Mouse (Mus musculus) kidney, embryonic 14.5 days (tissue): ENCODE data around the gene Atg10. TPM values are rescaled to one million over a fixed set of nuclear protein-coding genes. Genes with fewer than 3 reads are reported as not detected.

ENCODE experiments used
- ATAC-seq: fragments of 200-750 bp; cut with Nextera tagmentation; 2 replicates; pipeline ENCODE4 v1.8.0; 2017; ENCODE audit warnings: moderate number of reproducible peaks, mild to moderate bottlenecking, moderate TSS enrichment, moderate library complexity; ENCODE audit not compliant: low FRiP score, low TSS enrichment
- H3K27ac ChIP-seq: fragments of 300-500 bp; sonication (generic); 2 replicates; pipeline ENCODE4 v1.5.1; 2014; ENCODE audit warnings: low read depth, mild to moderate bottlenecking, low read length, moderate library complexity, mixed read lengths
- H3K27me3 ChIP-seq: fragments of 300-500 bp; sonication (generic); 2 replicates; pipeline ENCODE4 v1.6.1; 2014; ENCODE audit warnings: mild to moderate bottlenecking, low read length; ENCODE audit not compliant: control insufficient read depth, insufficient read depth
- H3K36me3 ChIP-seq: fragments of 300-500 bp; sonication (generic); 2 replicates; pipeline ENCODE4 v1.6.1; 2014; ENCODE audit warnings: low read length, mixed read lengths; ENCODE audit not compliant: control insufficient read depth, insufficient read depth
- H3K4me1 ChIP-seq: fragments of 300-500 bp; sonication (generic); 2 replicates; pipeline ENCODE4 v1.6.1; 2014; ENCODE audit warnings: low read length, mixed read lengths; ENCODE audit not compliant: control insufficient read depth, insufficient read depth
- H3K4me2 ChIP-seq: fragments of 300-500 bp; sonication (generic); replicated peaks from 2 replicates; pipeline ENCODE4 v1.6.1; 2014; ENCODE audit warnings: low read depth, mild to moderate bottlenecking, low read length
- H3K4me3 ChIP-seq: fragments of 300-500 bp; sonication (generic); 2 replicates; pipeline ENCODE4 v1.5.1; 2014; ENCODE audit warnings: mild to moderate bottlenecking, low read length
- H3K9ac ChIP-seq: fragments of 300-500 bp; sonication (generic); 2 replicates; pipeline ENCODE4 v1.6.1; 2014; ENCODE audit warnings: low read depth, mild to moderate bottlenecking, low read length, moderate library complexity
- H3K9me3 ChIP-seq: fragments of 300-500 bp; sonication (generic); 2 replicates; pipeline ENCODE4 v1.6.1; 2016; ENCODE audit warnings: low read length; ENCODE audit not compliant: control insufficient read depth
- WGBS: fragments of 180-500 bp; shearing (Covaris S2); extraction: QIAGEN DNeasy Blood & Tissue Kit; methylation state at CpG from one replicate; pipeline ENCODE4 v1.1.7; 2014; 5-methylcytosine and 5-hydroxymethylcytosine counted together
- polyA plus RNA-seq: library from polyadenylated mRNA; unstranded; fragments of >200 nt; fragmentation: Nextera tagmentation; extraction: Ambion mirVana; gene quantifications from 2 replicates; pipeline ENCODE4 v1.2.1, GENCODE M21; 2014

Atg10 gene
- polyA plus RNA-seq, 1 experiment from 2014 or later, result 15.3 TPM

- no peaks in the 10 kb centered on the region for H3K4me1 ChIP-seq
- H3K36me3 ChIP-seq, result no peaks in the 10 kb centered on the region
- no peaks in the 10 kb centered on the region for H3K27me3 ChIP-seq
- no peak overlapping the region for H3K4me2 ChIP-seq
- no peak overlapping the region for H3K27ac ChIP-seq
- no peak for ATAC-seq
- H3K9me3 ChIP-seq, result no peaks in the 10 kb centered on the region
- H3K9ac ChIP-seq, result no peak overlapping the region
- 79% methylated on average over 5 of the region's 5 CpGs for WGBS
- H3K4me3 ChIP-seq, result no peak overlapping the region
These were observed 56.2 kb downstream of the Atg10 start for GRCm38 (mm10) chr13:91167561-91167960.

- Histone ChIP-seq H3K27me3 (no peaks in the 10 kb centered on the region), H3K9me3 (no peaks in the 10 kb centered on the region), H3K4me3 (no peak overlapping the region), H3K9ac (no peak overlapping the region), H3K27ac (no peak overlapping the region), H3K36me3 (no peaks in the 10 kb centered on the region), H3K4me1 (no peaks in the 10 kb centered on the region), H3K4me2 (no peak overlapping the region)
- WGBS, result 72% methylated on average over 7 of the region's 7 CpGs
- no peak for ATAC-seq
These were observed 57.5 kb downstream of the Atg10 start for GRCm38 (mm10) chr13:91166286-91166685.

- Histone ChIP-seq H3K36me3 (no peaks in the 10 kb centered on the region), H3K4me2 (no peak overlapping the region), H3K27me3 (no peaks in the 10 kb centered on the region), H3K4me1 (no peaks in the 10 kb centered on the region), H3K27ac (no peak overlapping the region), H3K4me3 (no peak overlapping the region), H3K9ac (no peak overlapping the region), H3K9me3 (no peaks in the 10 kb centered on the region)
- 71% methylated on average over 6 of the region's 6 CpGs for WGBS
- ATAC-seq, result peak; percentile 48; the same call in 1 of the 2 replicates
These were observed 58.6 kb downstream of the Atg10 start for GRCm38 (mm10) chr13:91165200-91165599.

- Histone ChIP-seq H3K9ac (no peak overlapping the region), H3K27me3 (no peaks in the 10 kb centered on the region), H3K9me3 (no peaks in the 10 kb centered on the region), H3K36me3 (no peaks in the 10 kb centered on the region), H3K4me2 (no peak overlapping the region), H3K4me1 (no peaks in the 10 kb centered on the region), H3K4me3 (no peak overlapping the region), H3K27ac (no peak overlapping the region)
- WGBS, result 66% methylated on average over 4 of the region's 4 CpGs
- ATAC-seq, result no peak
These were observed 60.5 kb downstream of the Atg10 start for GRCm38 (mm10) chr13:91163292-91163691.

DNA sequence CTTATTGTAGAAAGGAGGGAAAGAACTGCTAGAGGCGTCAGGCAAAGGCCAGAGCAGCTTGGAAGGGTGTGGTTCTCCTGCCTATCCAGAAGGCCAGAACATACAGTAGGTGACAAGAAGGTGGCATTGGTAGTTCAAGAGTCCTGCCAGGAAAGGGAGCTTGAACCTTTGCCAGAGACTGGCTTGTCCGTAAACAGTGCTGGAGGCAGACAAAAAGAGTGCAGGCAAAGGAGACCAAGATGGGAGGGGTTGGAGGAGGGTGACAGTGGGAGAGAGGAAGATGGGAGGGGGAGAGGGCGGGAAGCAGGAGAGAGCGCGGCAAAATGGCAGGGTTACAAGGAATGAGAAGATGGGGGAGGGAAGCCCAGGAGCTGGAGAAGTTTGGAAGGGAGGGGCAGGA, 61.3 kb downstream of the Atg10 start:
- Histone ChIP-seq H3K27me3 (no peaks in the 10 kb centered on the region), H3K4me2 (no peak overlapping the region), H3K4me3 (no peak overlapping the region), H3K36me3 (no peaks in the 10 kb centered on the region), H3K27ac (no peak overlapping the region), H3K4me1 (no peaks in the 10 kb centered on the region), H3K9ac (no peak overlapping the region), H3K9me3 (no peaks in the 10 kb centered on the region)
- no peak for ATAC-seq
- 55% methylated on average over 5 of the region's 5 CpGs for WGBS

DNA sequence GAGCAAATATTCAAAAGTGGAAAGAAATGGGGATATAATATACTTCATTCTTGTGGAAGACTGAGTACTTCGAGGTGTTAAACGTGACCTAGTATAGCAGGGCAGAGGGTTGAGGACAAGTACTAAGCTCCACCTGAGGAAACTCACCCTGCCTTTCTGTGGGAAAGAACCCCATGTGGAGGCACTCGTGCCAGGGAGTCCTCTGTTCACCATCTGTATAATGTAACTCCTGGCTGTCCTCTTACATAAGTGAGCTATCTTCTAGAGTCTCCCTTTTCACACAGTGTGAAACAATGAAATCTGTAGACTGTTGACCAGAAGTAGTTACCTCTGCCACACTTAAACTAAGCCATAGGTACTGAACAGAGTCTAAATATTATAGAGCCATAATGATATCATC, 63.2 kb downstream of the Atg10 start:
- ATAC-seq, result no peak

GRCm38 (mm10) chr13:91159881-91160280, 63.9 kb downstream of the Atg10 start:
- no peak overlapping the region for H3K27ac ChIP-seq
- WGBS, result 51% methylated on average over 2 of the region's 2 CpGs
- no peaks in the 10 kb centered on the region for H3K27me3 ChIP-seq
- H3K4me3 ChIP-seq, result no peak overlapping the region
- no peaks in the 10 kb centered on the region for H3K4me1 ChIP-seq
- no peak for ATAC-seq
- H3K9ac ChIP-seq, result no peak overlapping the region
- H3K36me3 ChIP-seq, result no peaks in the 10 kb centered on the region
- H3K9me3 ChIP-seq, result no peaks in the 10 kb centered on the region
- no peak overlapping the region for H3K4me2 ChIP-seq

More for the DNA sequence above, 63.2 kb downstream of the Atg10 start:
- Histone ChIP-seq H3K4me3 (no peak overlapping the region), H3K27me3 (no peaks in the 10 kb centered on the region), H3K4me2 (no peak overlapping the region), H3K4me1 (no peaks in the 10 kb centered on the region), H3K9ac (no peak overlapping the region), H3K27ac (no peak overlapping the region), H3K36me3 (no peaks in the 10 kb centered on the region), H3K9me3 (no peaks in the 10 kb centered on the region)
- 93% methylated on average over 3 of the region's 3 CpGs for WGBS

GRCm38 (mm10) chr13:91157941-91158340, 65.8 kb downstream of the Atg10 start:
- H3K4me3 ChIP-seq, result no peak overlapping the region
- H3K27me3 ChIP-seq, result no peaks in the 10 kb centered on the region
- WGBS, result 96% methylated on average over 4 of the region's 4 CpGs
- no peaks in the 10 kb centered on the region for H3K36me3 ChIP-seq
- ATAC-seq, result no peak
- H3K9me3 ChIP-seq, result no peaks in the 10 kb centered on the region
- H3K9ac ChIP-seq, result no peak overlapping the region
- no peak overlapping the region for H3K27ac ChIP-seq
- no peak overlapping the region for H3K4me2 ChIP-seq
- no peaks in the 10 kb centered on the region for H3K4me1 ChIP-seq

GRCm38 (mm10) chr13:91157429-91157828, 66.3 kb downstream of the Atg10 start:
- no peaks in the 10 kb centered on the region for H3K9me3 ChIP-seq
- no peak overlapping the region for H3K27ac ChIP-seq
- no peak for ATAC-seq
- no peak overlapping the region for H3K4me2 ChIP-seq
- no peaks in the 10 kb centered on the region for H3K4me1 ChIP-seq
- no peak overlapping the region for H3K9ac ChIP-seq
- H3K4me3 ChIP-seq, result no peak overlapping the region
- H3K36me3 ChIP-seq, result no peaks in the 10 kb centered on the region
- no peaks in the 10 kb centered on the region for H3K27me3 ChIP-seq

DNA sequence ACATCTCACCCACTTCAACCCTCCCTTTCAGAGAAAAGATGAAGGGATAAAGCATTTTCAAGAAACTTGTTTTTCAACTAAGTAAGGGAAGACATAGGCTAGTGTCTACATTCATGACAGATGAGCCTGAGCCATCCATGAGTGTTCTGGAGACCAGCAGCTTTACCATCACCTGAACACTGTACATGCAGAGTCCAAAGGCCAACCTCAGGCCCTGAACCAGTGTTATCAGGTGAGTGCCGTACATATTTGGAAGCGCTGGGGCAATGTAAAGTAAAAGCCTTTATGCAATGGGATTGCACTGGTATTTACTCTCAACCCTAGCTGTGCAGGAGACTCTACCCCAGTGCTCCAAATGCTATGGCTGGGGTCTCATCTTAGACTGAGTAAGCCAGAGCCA, 66.8 kb downstream of the Atg10 start:
- Histone ChIP-seq H3K27me3 (no peaks in the 10 kb centered on the region), H3K27ac (no peak overlapping the region), H3K9ac (no peak overlapping the region), H3K36me3 (no peaks in the 10 kb centered on the region), H3K4me3 (no peak overlapping the region), H3K9me3 (no peaks in the 10 kb centered on the region), H3K4me1 (no peaks in the 10 kb centered on the region), H3K4me2 (no peak overlapping the region)
- ATAC-seq, result no peak
- WGBS, result 95% methylated on average over 2 of the region's 2 CpGs
